Mouse (Mus musculus) neural tube, embryonic 10.5 days (tissue): ENCODE results near the gene Guk1.

ENCODE experiments used
- DNase-seq: peaks from one replicate; pipeline ENCODE4 v3.0.0-alpha.2; 2017; ENCODE audit warnings: low spot score; ENCODE audit errors: extremely low spot score

Gene Guk1

GRCm38 (mm10) chr11:59163255-59164236 lies 28.5 kb downstream of the Guk1 start, which contains the start of gene Iba57:
Gene Iba57 (minus strand): TSS chr11:59163739.
- DNase-seq: peak; percentile 97

GRCm38 (mm10) chr11:59162443-59163254 lies 29.4 kb downstream of the Guk1 start:
- no peak for DNase-seq

DNA sequence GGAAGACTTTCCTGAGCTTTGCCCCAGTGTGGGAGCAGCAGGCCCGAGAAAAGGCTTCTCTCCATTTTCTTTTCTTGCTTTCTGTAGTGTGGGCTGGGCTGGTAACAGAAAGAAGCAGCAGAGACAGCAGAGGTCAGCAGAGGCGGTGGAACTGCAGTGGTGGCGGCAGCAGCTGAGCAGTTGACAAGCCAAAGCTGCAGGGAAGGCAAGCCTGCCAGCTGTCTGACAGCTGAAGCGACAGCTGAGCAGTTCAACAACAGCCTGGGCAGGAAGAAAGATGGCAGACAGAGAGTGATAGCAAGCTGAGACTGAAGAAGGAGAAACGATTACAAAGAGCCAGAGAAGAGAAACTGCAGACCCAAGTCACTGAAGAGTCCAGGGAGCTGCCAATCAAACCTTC lies 30.6 kb downstream of the Guk1 start:
- DNase-seq: no peak

DNA sequence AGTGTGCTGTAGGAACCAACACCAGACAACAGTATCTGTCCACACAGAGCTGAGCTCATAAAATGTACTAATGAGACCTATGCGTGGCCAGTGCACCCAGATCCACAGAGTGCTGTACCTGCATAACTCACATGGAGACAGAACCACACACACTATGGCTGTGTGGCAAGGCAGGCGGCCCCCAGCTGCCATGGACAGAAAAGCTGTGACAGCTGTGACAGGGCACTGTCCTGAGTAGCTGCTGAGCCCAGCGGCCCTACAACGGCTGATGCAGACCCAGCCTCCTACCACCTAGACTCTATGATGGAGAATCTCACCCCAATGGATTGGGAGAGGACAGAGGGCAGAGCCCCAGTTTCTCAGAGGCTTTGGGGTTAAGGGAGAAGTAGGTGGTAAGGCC lies 32.5 kb downstream of the Guk1 start:
- no peak for DNase-seq

DNA sequence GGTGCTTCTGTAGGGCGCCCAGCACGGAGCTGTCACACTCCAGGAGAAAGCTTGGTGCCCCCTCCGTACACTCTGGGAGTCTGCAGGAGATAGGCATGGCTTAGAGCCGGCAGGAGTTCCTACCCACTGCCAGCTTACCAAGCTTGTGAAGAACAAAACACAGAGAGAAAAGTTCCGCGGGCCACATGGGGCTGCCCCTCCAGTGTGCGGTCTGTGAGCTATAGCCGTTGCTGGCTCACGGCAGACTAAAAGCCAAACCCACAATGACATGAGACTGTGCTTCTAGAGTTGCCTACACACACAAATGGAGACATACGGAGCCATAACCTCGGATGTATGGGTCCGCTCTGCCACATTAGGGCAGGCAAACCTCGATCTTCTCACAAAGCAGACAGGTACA lies 32.9 kb downstream of the Guk1 start:
- DNase-seq: no peak

DNA sequence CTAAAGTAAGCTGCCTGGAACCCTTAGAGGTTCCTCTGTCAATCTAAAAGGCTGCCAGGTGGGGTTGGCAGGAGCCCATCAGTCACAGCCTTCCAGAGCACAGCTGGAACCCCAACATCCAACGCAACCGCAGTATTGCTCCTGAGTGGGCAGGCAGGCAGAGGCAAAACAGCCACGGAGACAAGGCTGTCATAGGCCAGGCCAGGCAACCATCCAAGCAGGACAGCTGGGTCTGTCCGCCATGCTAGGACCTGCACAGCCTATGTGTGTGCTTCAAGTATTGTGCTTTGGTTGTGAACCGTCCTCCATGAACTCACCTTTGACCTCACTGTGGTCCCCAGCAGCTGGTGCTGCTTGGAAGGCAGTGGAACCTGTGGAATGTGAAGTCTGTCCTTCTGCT lies 36.1 kb downstream of the Guk1 start:
- DNase-seq: no peak

- DNase-seq: no peak
These were observed 37.8 kb downstream of the Guk1 start for GRCm38 (mm10) chr11:59154220-59154619.

DNA sequence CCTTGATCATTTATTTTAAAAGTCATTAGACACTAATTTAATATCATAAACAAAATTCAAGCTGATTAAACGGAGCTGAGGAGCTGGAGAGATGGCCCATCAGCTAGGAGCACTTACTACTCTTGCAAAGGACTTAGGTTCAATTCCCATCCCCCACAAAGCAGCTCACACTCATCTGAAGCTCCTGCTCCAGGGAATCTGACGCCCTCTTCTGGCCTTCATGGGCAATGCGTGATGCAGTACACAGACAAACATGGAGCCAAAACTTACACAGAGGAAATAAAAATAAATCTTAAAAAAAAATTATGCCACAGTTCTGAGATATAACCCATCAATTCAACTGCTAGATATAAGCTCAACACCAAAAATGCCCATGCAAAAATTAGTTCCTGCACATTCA lies 40.3 kb downstream of the Guk1 start:
- DNase-seq: no peak

DNA sequence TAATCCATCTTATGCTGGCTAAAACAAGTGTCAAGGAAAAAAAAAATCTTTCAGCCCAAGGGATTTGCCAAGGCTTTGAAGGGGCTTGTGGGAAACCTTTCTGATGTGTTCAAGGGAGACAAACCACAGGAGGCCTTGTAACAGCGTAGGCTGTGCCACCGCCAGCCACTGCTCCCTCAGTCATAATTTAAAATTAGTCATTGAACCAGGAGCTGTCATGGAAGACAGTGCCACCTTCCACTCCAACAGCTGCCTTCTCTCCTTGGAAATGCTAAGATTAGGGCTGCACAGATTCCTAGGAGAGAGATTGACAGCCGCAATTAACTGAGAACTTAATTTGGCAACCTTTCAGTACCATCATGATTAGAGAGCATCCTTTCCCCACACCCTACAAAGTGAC lies 42.7 kb downstream of the Guk1 start:
- no peak for DNase-seq

DNA sequence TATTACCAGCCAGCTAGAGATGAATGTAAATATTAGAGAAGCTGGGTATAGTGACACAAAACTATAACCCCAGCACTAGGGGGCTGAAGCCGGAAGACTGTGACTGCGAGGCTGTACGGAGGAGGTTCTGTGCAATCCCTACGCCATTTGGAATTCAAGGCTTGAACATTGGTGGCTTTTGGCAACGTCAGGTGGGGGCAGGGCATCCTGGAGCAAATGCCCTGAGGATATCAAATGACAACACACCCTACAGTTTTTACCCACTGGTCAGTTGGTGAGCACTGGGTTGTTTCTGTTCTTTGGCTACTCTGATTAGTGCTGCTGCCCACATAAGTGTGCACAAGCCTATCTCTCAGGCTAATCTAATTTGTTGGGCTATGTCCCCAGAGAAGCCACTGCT lies 49.0 kb downstream of the Guk1 start:
- DNase-seq: no peak

GRCm38 (mm10) chr11:59141772-59142370 lies 50.1 kb downstream of the Guk1 start:
- peak; percentile 35 for DNase-seq

DNA sequence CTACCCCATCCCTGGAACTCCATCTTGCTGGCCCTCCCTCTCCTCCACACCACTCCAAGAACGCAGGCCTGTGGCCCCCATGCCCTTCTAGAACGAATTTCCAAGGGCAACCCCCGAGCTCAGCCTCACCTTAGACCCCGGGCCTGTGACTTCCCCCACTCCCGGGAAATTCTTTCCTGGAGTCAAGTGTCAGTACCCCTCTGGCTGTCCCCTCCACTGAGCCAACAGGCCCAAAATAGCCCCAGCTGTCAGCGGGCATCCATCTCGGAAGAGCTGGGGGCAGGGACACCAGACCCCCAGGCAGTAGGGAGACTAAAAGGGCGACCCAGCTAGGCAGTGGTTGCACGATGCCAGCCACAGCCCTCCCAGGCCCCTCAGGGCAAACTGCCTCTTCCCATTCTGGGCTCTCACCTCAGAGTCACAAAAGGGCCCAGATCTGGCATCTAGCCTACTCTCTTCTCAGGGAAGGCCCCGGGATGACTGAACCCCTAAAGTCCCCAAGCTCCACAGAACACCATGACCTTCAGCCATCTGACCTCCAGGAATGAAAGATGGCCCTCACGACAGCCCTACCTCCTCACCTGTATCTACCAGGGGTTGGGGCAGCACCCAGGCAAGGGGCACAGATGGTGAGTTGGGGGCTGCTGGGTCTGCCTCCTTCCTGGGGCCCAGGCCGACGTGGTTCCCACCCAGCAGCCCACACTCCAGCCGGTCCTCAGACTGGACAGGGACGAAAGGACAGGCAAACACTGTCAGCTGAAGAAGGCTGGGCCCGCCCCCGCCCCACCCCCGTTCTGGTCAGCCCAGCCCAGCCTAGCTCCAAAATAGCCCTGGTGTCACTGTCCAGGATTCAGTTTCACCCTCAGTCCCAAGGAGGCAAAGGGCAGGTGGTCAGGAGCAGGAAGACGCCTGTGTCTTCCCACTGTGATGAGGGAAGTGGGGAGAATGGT lies 53.2 kb downstream of the Guk1 start:
- no peak for DNase-seq

DNA sequence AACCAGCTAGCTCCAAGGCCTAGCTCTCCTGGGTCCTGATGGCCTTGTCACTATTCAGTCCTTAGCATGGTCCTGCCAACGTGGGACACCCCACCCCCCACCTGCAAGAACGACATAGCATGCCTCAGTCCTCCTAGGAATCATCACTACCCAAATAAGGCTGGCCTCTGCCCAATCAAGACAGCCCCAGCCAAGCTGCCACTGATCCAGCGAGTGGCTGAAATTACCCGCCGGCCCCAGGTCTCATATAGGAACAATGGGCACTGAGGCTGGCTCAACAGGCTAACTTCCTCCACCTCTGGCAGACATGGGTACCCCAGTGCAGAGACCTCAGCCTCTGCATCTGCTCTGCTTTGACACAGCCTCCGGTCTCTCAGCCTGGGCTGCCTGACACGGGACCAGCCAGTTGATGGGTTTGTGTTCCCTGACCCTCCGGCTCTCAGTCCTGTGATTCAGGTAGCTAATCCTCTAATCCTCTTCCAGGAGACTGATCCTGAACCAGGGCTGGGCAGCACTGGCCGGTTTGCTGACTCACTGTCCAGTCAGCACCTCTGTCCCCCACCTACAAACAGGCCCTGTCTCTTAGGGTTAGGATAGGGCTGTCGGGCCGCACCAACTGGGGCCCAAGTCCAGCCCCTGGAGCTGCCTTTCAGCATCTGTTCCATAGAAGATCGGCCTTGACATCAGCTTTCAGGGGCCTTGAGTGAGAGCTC lies 54.9 kb downstream of the Guk1 start:
- DNase-seq: no peak

DNA sequence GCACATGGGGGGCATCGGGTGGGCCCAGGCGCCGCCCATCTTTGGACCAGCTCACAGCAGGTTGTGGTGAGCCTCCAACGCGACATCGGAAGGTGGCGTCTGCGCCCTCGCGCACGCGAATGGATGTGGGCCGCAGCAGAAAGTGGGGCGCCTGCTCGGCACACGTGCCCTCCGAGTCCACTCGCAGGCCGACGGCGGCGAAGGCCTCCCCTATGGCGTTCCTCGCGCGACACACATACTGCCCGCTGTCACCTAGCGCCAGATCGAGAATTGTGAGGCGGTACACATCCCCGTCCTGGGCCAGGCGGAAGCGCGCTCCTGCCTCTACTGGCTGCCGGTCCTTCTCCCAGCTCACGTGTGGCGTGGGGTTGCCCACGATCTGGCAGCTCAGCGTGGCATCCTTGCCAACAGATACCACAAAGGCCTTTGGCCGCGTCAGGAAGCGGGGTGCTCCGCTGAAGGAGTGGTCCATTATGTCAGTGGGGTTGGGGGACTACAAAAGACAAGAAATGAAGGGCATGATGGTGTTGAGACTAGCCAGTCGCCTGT lies 56.0 kb downstream of the Guk1 start, which contains the start of gene Obscn:
Obscn (minus strand) TSS at position 499 of the 549 bp plus-strand sequence.
- DNase-seq: no peak

DNA sequence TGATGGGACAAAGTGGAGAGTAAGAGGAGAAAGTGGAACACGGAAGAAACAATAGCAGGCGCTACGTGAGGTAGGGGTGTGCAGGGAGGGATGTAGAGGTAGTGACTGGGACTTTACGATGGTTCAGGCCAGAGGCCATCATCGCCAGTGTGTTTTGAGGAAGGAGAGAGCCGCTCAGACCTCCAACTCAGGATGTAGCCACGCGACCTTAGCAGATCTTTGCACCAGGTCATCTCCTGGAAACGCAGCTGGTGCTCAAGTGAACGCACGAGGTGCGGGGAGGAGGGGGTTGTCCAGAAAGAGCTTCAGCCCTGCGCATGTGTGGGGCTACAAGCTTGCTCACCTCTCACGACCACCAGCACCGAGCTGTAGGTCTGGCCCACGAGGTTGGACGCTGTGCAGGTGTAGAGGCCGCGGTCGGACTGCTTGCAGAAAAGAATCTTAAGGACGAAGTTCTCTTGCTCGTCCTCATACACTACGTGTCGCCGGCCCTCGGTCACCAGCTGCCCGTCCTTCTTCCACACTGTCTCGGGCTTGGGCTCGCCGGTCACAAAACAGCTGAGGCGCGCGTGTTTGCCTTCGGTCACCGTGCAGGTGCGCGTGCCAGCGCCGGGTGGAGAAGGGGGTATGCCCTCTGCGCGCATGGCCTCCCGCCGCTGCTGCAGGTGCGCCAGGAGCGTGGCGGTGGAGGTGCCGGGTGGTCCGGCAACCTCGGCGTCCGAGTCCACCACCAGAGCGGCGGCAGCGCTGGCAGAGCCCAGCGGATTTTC lies 56.8 kb downstream of the Guk1 start:
- peak; percentile 19 for DNase-seq

DNA sequence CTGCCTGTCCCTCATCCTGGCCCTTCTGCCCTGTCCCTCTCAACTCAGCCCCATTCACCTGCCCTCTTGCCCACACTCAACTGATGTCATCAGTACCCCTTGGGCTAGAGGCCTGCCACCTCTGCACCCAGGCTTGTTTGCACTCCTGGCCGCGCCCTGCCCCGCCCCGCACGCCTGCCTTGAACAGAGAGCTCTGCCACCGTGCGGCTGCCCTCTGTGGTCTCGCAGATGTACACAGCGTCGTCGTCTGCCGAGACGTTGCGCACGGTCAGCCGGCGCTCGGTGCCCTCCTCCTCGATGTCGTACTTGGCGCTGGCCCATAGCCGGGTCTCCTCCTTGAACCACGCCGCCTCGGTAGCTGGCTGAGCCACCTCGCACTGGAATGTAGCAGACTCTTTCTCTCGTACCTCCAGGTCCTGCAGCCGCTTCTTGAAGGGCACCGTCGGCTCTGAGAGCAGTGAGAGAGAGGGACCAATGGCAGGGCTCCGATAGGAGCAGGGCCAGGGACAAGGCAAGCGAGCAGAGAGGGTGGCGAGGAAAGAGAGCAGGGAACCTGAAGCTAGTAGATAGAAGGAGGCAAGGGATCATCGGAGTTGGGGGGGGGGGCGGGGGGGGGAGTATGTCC lies 57.5 kb downstream of the Guk1 start:
- DNase-seq: peak; percentile 23
